ENCODE assay signal across 10 mouse cellular contexts in the genomic region with DNA sequence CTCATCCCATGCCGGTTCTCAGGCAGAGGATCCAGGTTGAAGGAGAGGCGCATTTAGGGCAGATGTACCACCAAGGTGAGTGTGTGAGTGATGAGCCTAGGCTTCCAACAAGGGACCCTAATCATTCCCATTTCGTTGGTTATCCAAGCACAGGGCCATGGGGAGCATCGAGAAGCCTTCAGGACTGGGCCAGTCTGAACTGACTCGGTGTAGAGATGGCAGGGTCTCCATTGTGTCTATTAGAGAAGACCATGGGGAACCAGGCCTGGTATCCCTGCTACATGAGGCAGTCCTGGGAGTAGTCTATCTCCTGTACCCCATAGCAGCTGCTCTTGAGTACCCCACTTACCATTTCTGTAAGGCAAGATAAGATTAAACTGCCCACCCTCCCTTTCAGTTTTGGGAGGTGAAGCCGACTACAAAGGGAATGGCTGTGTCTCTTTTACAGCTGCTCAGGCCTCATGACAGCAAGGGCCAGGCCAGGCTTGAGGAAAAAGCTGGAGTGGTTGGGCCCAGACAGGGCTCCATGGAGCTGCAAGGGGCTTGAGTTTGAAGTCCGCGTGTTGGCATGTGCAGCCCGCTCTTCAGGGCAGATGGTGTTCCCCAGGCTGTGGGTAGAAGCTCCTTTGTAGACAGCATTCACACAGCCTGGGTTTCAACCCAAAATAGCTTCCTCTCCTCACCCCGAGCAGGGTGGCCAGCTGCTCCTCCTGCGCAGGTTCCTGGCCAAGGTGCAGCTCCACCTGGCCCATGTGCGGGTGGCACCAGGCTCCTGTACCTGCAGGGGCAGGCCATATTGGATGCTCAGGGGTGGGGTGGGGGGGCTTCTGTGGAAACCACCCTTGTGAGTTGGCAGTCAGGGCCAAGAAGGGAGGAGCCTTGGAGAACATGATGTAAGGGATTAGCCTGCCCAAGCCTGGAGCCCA. TPM values are rescaled to one million over a fixed set of nuclear protein-coding genes. Genes with fewer than 3 reads are reported as not detected.
DNase-seq lines count a peak whose midpoint lies in the region; ATAC-seq lines count a peak whose summit lies in the region.
"Had no signal": no experiment of that assay in that cellular context is flagged by ENCODE, and none has a peak within 500 bp of the region (broad histone marks: within the 10 kb centered on the region; RNA-seq: fewer than 3 reads in every experiment).

No protein-coding gene starts in this region.

- DNase-seq in embryo, embryonic 10 days (ENCODE audit: low spot score): peak; percentile 2
- no peak for DNase-seq in embryo, embryonic 11 days
- peak; percentile 66 for DNase-seq in midbrain, embryonic 11.5 days (ENCODE audit: low spot score, missing footprints)
- peak; percentile 55 to 57 for DNase-seq in layer of hippocampus, postnatal 36 days
- peak; percentile 69 to 76 for DNase-seq in thymus, postnatal 10 days (ENCODE audit: low spot score in 2 of 2)
- DNase-seq in testis, postnatal 10 days (ENCODE audit: low spot score): no peak
- no peak for DNase-seq in natural killer cell, adult 2 months (ENCODE audit: low spot score in 2 of 2)

- peaks cover 4% of the 10 kb centered on the region for H3K4me1 ChIP-seq in midbrain, embryonic 11.5 days (ENCODE audit: control insufficient read depth, insufficient read depth, low read length)
- peaks cover 10% of the 10 kb centered on the region for H3K4me1 ChIP-seq in midbrain, embryonic 15.5 days

- H3K36me3 ChIP-seq in midbrain, embryonic 11.5 days (ENCODE audit: control insufficient read depth, insufficient read depth, low read length): no peaks in the 10 kb centered on the region
- H3K36me3 ChIP-seq in midbrain, embryonic 15.5 days (replicated peaks): no peaks in the 10 kb centered on the region
- H3K36me3 ChIP-seq: neural tube, embryonic 13.5 days had no signal

- no peak overlapping the region for H3K27ac ChIP-seq in midbrain, embryonic 11.5 days (ENCODE audit: low read depth, low read length)
- no peak overlapping the region for H3K27ac ChIP-seq in midbrain, embryonic 15.5 days
- H3K27ac ChIP-seq: neural tube, embryonic 13.5 days had no signal

- H3K27me3 ChIP-seq in midbrain, embryonic 11.5 days (ENCODE audit: control insufficient read depth, insufficient read depth, low read length): no peaks in the 10 kb centered on the region
- H3K27me3 ChIP-seq in midbrain, embryonic 15.5 days (replicated peaks): no peaks in the 10 kb centered on the region
- H3K27me3 ChIP-seq: neural tube, embryonic 13.5 days had no signal

- 92% methylated on average over 12 of the region's 12 CpGs for WGBS in midbrain, embryonic 11.5 days
- WGBS in midbrain, embryonic 15.5 days: 90% methylated on average over 12 of the region's 12 CpGs

- H3K4me3 ChIP-seq in midbrain, embryonic 11.5 days (ENCODE audit: low read depth, low read length): no peak overlapping the region
- no peak overlapping the region for H3K4me3 ChIP-seq in midbrain, embryonic 15.5 days
- H3K4me3 ChIP-seq: erythroblast, embryonic 14.5 days; neural tube, embryonic 13.5 days had no signal

- no peak overlapping the region for H3K9ac ChIP-seq in midbrain, embryonic 11.5 days (ENCODE audit: low read length)
- no peak overlapping the region for H3K9ac ChIP-seq in midbrain, embryonic 15.5 days
- H3K9ac ChIP-seq: neural tube, embryonic 13.5 days had no signal

- no peaks in the 10 kb centered on the region for H3K9me3 ChIP-seq in midbrain, embryonic 11.5 days (ENCODE audit: control insufficient read depth, low read length)
- no peaks in the 10 kb centered on the region for H3K9me3 ChIP-seq in midbrain, embryonic 15.5 days
- H3K9me3 ChIP-seq: neural tube, embryonic 13.5 days had no signal

- H3K4me2 ChIP-seq in midbrain, embryonic 11.5 days: no peak overlapping the region
- no peak overlapping the region for H3K4me2 ChIP-seq in midbrain, embryonic 15.5 days
- H3K4me2 ChIP-seq: neural tube, embryonic 13.5 days had no signal

- no peak for ATAC-seq in midbrain, embryonic 11.5 days (ENCODE audit: low FRiP score)
- no peak for ATAC-seq in midbrain, embryonic 15.5 days (replicated peaks)

RNA-seq across cellular contexts. Expression of a gene that starts 52.6 kb away (rescaled TPM):
- 31.5 and 32.0 TPM in 2 replicates for polyA plus RNA-seq in midbrain, embryonic 11.5 days (2014; fragmentation: Nextera tagmentation; extraction: Ambion mirVana)
- 21.7 and 23.4 TPM in 2 replicates for polyA plus RNA-seq in midbrain, embryonic 15.5 days (2015; fragmentation: Nextera tagmentation; extraction: Ambion mirVana)
- total RNA-seq in layer of hippocampus, postnatal 36 days (2021): 100 to 1,000 TPM; 189 to 211 TPM

Comparison
In these comparisons a context has a peak if more than half of its experiments do, and no peak if none do; other contexts are left out.
1. DNase-seq: peak in embryo, embryonic 10 days (single experiment), midbrain, embryonic 11.5 days (single experiment), layer of hippocampus, postnatal 36 days (2 of 2) and thymus, postnatal 10 days (2 of 2); none in embryo, embryonic 11 days (single experiment), testis, postnatal 10 days (single experiment) and natural killer cell, adult 2 months (0 of 2).